Mouse (Mus musculus): ENCODE measurements around the gene Hist2h2ac. TPM values are rescaled to one million over a fixed set of nuclear protein-coding genes. Genes with fewer than 3 reads are reported as not detected.
"Not testable (repeated sequence)": the region's sequence is repeated elsewhere in the genome, so short reads cannot be mapped to it uniquely, and the experiment has no call there.

The Hist2h2ac gene
- total RNA-seq, 2 experiments from 2014 or later, result 154 to 170 TPM

GRCm38 (mm10) chr3:96230404-96230803 lies 9.7 kb upstream of the Hist2h2ac start:
- DNase-seq, result no peak

GRCm38 (mm10) chr3:96228828-96229227 lies 8.1 kb upstream of the Hist2h2ac start:
- DNase-seq, result no peak

GRCm38 (mm10) chr3:96226695-96227648 lies 6.3 kb upstream of the Hist2h2ac start:
- DNase-seq, result no peak

GRCm38 (mm10) chr3:96225421-96225820 lies 4.7 kb upstream of the Hist2h2ac start:
- DNase-seq, result no peak

- DNase-seq, result no peak
Observed at GRCm38 (mm10) chr3:96222774-96223173, 2.1 kb upstream of the Hist2h2ac start.

GRCm38 (mm10) chr3:96221640-96222038 lies 959 bp upstream of the Hist2h2ac start:
- peak; percentile 37 for DNase-seq

- peak; percentile 35 for DNase-seq
Observed at GRCm38 (mm10) chr3:96220131-96220764, 432 bp downstream of the Hist2h2ac start.

- peak; percentile 79 for DNase-seq
Observed at GRCm38 (mm10) chr3:96219661-96220130, 984 bp downstream of the Hist2h2ac start, which contains the start of the genes Bola1 and Hist2h2ab. TSS of gene Bola1 (minus strand) at chr3:96219709. TSS of gene Hist2h2ab (plus strand) at chr3:96219865.

- peak; percentile 36 for DNase-seq
Observed at GRCm38 (mm10) chr3:96219191-96219641, 1.5 kb downstream of the Hist2h2ac start.

- DNase-seq, result peak; percentile 51
Observed at GRCm38 (mm10) chr3:96209242-96209641, 11.4 kb downstream of the Hist2h2ac start.

- DNase-seq, result no peak
Observed at GRCm38 (mm10) chr3:96207819-96208218, 12.9 kb downstream of the Hist2h2ac start.

GRCm38 (mm10) chr3:96199731-96200130 lies 20.9 kb downstream of the Hist2h2ac start:
- no peak for DNase-seq

- not testable (repeated sequence) for DNase-seq
Observed at GRCm38 (mm10) chr3:96198601-96199251, 22.0 kb downstream of the Hist2h2ac start.

GRCm38 (mm10) chr3:96198181-96198580 lies 22.5 kb downstream of the Hist2h2ac start:
- no peak for DNase-seq

- peak; percentile 90 for DNase-seq
Observed at GRCm38 (mm10) chr3:96197129-96197749, 23.4 kb downstream of the Hist2h2ac start.

- no peak for DNase-seq
Observed at GRCm38 (mm10) chr3:96196437-96197128, 24.1 kb downstream of the Hist2h2ac start.

GRCm38 (mm10) chr3:96195616-96196313 lies 24.9 kb downstream of the Hist2h2ac start:
- no peak for DNase-seq

GRCm38 (mm10) chr3:96194966-96195365 lies 25.7 kb downstream of the Hist2h2ac start:
- no peak for DNase-seq

- no peak for DNase-seq
Observed at GRCm38 (mm10) chr3:96192977-96193376, 27.7 kb downstream of the Hist2h2ac start.

- DNase-seq, result no peak
Observed at GRCm38 (mm10) chr3:96182382-96182776, 38.3 kb downstream of the Hist2h2ac start.
